Mouse (Mus musculus) bone marrow macrophage, adult 2 months (primary cell): ENCODE data around the gene 9230104L09Rik.

Source experiments
- CTCF ChIP-seq: IDR thresholded peaks from 2 replicates; pipeline ENCODE4 v1.5.1; 2012; ENCODE audit warnings: low read depth, mild to moderate bottlenecking, low read length, moderate library complexity
- POLR2A ChIP-seq: IDR thresholded peaks from 2 replicates; pipeline ENCODE4 v1.6.1; 2012; ENCODE audit warnings: mild to moderate bottlenecking, low read depth, low read length, borderline replicate concordance

- TF ChIP-seq CTCF (no peak), POLR2A (no peak)
These were observed 24.6 kb upstream of the 9230104L09Rik start for GRCm38 (mm10) chr2:148889331-148890010.
